Mouse (Mus musculus): ENCODE measurements at regions not wholly inside any gene's neighbourhood (a gene's known extent, or its start where the extent isn't known, plus 50 kb on each side); places are given as distances from the start of the nearest gene placed in this dataset.

DNA sequence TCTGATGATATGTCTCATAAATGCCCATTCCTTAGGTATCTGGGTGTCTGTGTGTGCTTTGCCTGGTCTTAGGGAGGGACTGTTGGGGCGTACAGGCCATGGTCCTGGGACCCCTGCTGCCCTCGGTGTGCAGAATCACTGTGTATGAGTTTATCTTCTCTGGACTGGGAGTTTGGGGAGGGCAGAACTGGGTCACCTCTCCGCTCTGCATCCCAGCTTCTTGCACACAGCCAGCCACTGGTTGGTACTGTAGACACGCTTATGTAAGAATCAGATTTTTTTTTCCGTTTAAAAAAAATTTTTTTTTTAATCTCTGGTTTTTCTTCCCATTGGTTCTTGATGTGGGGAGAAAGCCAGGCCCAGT, 140.8 kb upstream of the Ubr2 start:
- TF ChIP-seq CTCF (IDR thresholded peaks at IDR 0.05; ENCODE audit: control insufficient read depth, insufficient read depth, low read length) (no peak), POLR2A (IDR thresholded peaks at IDR 0.05; ENCODE audit: borderline replicate concordance, control insufficient read depth, low read depth, low read length) (no peak)
- Histone ChIP-seq H3K27ac (ENCODE audit: control insufficient read depth, insufficient read depth, low read depth, low read length, poor library complexity) (no peak overlapping the region), H3K4me3 (replicated peaks; ENCODE audit: control insufficient read depth, low read depth, low read length) (no peak overlapping the region), H3K4me1 (ENCODE audit: control insufficient read depth, insufficient read depth, low read length) (no peaks in the 10 kb centered on the region; the same call in 1 of the 2 replicates)
- 69% methylated on average over 5 of the region's 5 CpGs for WGBS

DNA sequence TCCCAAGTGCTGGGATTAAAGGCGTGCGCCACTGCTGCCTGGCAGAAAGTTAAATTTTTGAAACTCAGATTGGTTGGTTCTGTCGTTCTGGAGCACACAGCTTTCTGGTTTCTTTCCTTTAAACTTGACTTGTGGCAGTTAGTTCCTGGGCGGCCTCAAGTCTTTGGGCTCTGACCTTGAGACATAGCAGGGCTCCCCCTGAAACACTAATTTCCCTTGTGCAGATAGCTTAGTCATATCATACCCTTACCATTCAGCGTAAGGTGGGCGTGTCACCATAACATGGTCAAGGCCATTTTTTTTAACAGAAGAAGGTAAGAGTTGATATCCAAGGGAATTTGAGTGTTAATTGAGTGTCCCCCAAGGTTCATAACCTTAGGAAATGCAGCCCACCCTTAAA, 140.3 kb upstream of the Ubr2 start:
- Histone ChIP-seq H3K4me3 (replicated peaks; ENCODE audit: control insufficient read depth, low read depth, low read length) (no peak overlapping the region), H3K27ac (ENCODE audit: control insufficient read depth, insufficient read depth, low read depth, low read length, poor library complexity) (no peak overlapping the region), H3K4me1 (ENCODE audit: control insufficient read depth, insufficient read depth, low read length) (no peaks in the 10 kb centered on the region; the same call in 1 of the 2 replicates)
- 67% methylated on average over 6 of the region's 6 CpGs for WGBS
- TF ChIP-seq POLR2A (IDR thresholded peaks at IDR 0.05; ENCODE audit: borderline replicate concordance, control insufficient read depth, low read depth, low read length) (no peak), CTCF (IDR thresholded peaks at IDR 0.05; ENCODE audit: control insufficient read depth, insufficient read depth, low read length) (no peak)

DNA sequence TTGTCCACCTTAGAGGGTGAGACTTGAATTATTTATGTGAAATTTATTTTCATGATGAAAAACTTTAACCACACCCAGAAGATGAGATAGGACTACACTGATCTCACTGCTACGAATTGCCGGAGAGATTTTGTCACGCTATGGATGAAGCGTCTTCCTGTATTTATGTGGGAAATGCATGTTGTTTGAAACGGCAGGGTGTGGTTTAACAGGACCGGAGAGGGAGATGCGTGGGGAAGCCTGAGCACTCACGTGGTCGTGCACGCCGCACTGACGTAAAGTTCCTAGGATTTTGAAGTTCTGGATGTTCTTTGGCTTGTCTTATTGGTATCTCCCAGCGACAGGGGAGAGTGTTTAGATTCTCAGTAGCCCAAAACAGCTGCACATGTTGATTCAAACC, 139.3 kb upstream of the Ubr2 start:
- H3K4me1 ChIP-seq (ENCODE audit: control insufficient read depth, insufficient read depth, low read length): peaks cover 1% of the 10 kb centered on the region; the same call in 1 of the 2 replicates
- H3K4me3 ChIP-seq (replicated peaks; ENCODE audit: control insufficient read depth, low read depth, low read length): no peak overlapping the region
- no peak for TF ChIP-seq POLR2A (IDR thresholded peaks at IDR 0.05; ENCODE audit: borderline replicate concordance, control insufficient read depth, low read depth, low read length)
- no peak for TF ChIP-seq CTCF (IDR thresholded peaks at IDR 0.05; ENCODE audit: control insufficient read depth, insufficient read depth, low read length)
- no peak overlapping the region for H3K27ac ChIP-seq (ENCODE audit: control insufficient read depth, insufficient read depth, low read depth, low read length, poor library complexity)
- 87% methylated on average over 13 of the region's 13 CpGs for WGBS

DNA sequence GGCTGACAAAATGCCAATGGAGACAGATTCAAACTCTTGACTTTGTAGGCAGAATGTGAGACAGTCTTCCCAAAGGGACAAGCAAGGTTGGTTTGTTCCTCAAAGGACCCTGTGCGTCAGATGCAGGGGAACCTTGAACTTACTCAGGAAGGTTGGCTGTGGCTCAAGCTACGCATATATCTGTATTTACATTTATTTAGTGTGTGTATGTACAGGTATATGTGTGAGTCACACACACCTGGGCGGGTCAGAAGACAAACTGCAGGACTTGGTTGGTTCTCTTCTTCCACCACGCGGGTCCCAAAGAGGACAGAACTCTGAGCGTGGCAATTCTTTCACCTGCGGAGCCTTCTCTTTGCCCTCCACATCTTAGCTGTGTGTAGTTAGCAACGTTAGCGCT, 138.8 kb upstream of the Ubr2 start:
- Histone ChIP-seq H3K27ac (ENCODE audit: control insufficient read depth, insufficient read depth, low read depth, low read length, poor library complexity) (no peak overlapping the region), H3K4me1 (ENCODE audit: control insufficient read depth, insufficient read depth, low read length) (peaks cover 1% of the 10 kb centered on the region; the same call in 1 of the 2 replicates), H3K4me3 (replicated peaks; ENCODE audit: control insufficient read depth, low read depth, low read length) (no peak overlapping the region)
- 92% methylated on average over 9 of the region's 9 CpGs for WGBS
- no peak for TF ChIP-seq POLR2A (IDR thresholded peaks at IDR 0.05; ENCODE audit: borderline replicate concordance, control insufficient read depth, low read depth, low read length)
- no peak for TF ChIP-seq CTCF (IDR thresholded peaks at IDR 0.05; ENCODE audit: control insufficient read depth, insufficient read depth, low read length)

DNA sequence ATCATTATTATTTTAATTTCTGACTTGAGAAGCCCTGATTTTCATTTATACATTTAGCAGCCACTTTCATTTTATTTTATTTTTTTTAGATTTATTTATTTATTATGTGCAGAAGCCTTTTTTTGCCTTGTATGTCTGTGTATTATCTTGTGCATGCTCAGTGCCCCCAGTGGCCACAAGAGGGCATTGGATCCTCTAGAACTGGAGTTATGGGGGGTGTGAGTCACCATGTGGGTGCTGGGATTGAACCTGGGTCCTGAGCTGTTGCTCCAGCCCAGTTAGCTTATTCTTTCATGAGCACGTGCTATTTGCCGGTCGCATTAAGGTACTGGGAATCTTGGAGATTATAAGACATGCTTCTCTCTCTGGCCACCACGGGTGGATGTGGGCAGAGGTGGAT, 136.3 kb upstream of the Ubr2 start:
- TF ChIP-seq CTCF (IDR thresholded peaks at IDR 0.05; ENCODE audit: control insufficient read depth, insufficient read depth, low read length): peak; percentile 46; the same call in 1 of the 2 replicates
- TF ChIP-seq POLR2A (IDR thresholded peaks at IDR 0.05; ENCODE audit: borderline replicate concordance, control insufficient read depth, low read depth, low read length): no peak
- no peak overlapping the region for H3K4me3 ChIP-seq (replicated peaks; ENCODE audit: control insufficient read depth, low read depth, low read length)
- no peak overlapping the region for H3K27ac ChIP-seq (ENCODE audit: control insufficient read depth, insufficient read depth, low read depth, low read length, poor library complexity)
- peaks cover 1% of the 10 kb centered on the region; the same call in 1 of the 2 replicates for H3K4me1 ChIP-seq (ENCODE audit: control insufficient read depth, insufficient read depth, low read length)
- WGBS: 92% methylated on average over 4 of the region's 4 CpGs

DNA sequence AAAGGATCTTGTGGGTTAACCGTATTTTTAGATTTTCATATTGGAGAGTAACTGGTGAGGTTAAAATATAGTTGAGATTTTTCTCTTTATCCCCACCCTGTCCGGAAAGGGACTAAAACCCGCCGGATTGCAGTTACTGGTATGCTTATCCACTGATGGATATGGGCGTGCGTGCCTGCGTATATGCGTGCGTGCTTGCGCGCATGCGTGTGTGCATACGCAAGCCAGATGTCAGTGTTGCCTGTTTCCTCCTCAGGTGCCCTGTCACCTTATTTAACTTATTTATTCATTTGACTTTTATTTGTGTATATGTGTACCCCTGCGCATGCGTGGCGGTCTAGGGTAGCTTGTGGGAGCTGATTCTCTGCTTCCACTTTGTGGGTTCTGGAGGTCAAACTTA, 135.2 kb upstream of the Ubr2 start:
- 86% methylated on average over 16 of the region's 16 CpGs for WGBS
- peaks cover 1% of the 10 kb centered on the region; the same call in 1 of the 2 replicates for H3K4me1 ChIP-seq (ENCODE audit: control insufficient read depth, insufficient read depth, low read length)
- no peak for TF ChIP-seq POLR2A (IDR thresholded peaks at IDR 0.05; ENCODE audit: borderline replicate concordance, control insufficient read depth, low read depth, low read length)
- no peak for TF ChIP-seq CTCF (IDR thresholded peaks at IDR 0.05; ENCODE audit: control insufficient read depth, insufficient read depth, low read length)
- H3K4me3 ChIP-seq (replicated peaks; ENCODE audit: control insufficient read depth, low read depth, low read length): no peak overlapping the region
- no peak overlapping the region for H3K27ac ChIP-seq (ENCODE audit: control insufficient read depth, insufficient read depth, low read depth, low read length, poor library complexity)

DNA sequence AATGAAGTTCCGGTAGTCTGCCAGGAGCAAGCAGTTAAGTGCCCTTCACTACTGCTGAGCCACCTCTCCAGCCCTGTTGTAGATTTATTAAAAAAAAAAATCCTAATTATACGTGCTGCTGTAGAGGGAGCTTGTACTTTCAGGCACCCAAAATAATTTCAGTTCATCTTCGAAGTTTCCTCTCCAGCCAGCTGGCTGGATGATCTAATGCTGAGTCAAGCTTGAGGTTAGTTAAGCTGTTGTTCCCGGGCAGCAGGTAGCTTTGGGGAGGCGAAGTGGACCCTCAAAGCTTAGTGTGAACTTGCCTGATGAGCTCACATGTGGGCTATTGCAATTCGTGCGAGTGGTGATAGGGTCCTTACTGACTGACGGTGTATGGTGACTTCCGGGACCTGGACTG, 134.6 kb upstream of the Ubr2 start:
- H3K27ac ChIP-seq (ENCODE audit: control insufficient read depth, insufficient read depth, low read depth, low read length, poor library complexity): no peak overlapping the region
- peaks cover 1% of the 10 kb centered on the region for H3K4me1 ChIP-seq (ENCODE audit: control insufficient read depth, insufficient read depth, low read length)
- H3K4me3 ChIP-seq (replicated peaks; ENCODE audit: control insufficient read depth, low read depth, low read length): no peak overlapping the region
- 35% methylated on average over 9 of the region's 9 CpGs for WGBS
- TF ChIP-seq POLR2A (IDR thresholded peaks at IDR 0.05; ENCODE audit: borderline replicate concordance, control insufficient read depth, low read depth, low read length) (no peak), CTCF (IDR thresholded peaks at IDR 0.05; ENCODE audit: control insufficient read depth, insufficient read depth, low read length) (no peak)

DNA sequence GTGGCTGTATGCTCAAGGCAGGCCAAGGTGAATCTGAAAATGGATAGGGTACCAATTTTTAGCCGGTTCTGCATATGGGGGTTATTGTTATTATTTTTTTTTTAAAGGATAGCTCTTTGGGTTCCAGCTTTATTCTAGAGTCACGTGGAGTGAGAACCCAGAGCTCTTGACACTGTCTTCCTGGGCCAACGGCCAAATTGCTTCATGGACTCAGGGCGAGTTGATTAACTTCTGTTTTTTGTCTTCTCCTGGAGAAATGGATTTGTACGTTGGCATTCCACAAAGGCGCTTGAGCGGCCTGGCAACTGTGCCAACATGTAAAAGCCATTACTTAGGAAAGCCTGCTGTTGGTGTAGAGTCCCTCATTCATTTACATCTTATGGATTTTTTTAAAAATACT, 134.1 kb upstream of the Ubr2 start:
- peaks cover 1% of the 10 kb centered on the region for H3K4me1 ChIP-seq (ENCODE audit: control insufficient read depth, insufficient read depth, low read length)
- TF ChIP-seq POLR2A (IDR thresholded peaks at IDR 0.05; ENCODE audit: borderline replicate concordance, control insufficient read depth, low read depth, low read length) (no peak), CTCF (IDR thresholded peaks at IDR 0.05; ENCODE audit: control insufficient read depth, insufficient read depth, low read length) (no peak)
- H3K4me3 ChIP-seq (replicated peaks; ENCODE audit: control insufficient read depth, low read depth, low read length): no peak overlapping the region
- 31% methylated on average over 7 of the region's 7 CpGs for WGBS
- H3K27ac ChIP-seq (ENCODE audit: control insufficient read depth, insufficient read depth, low read depth, low read length, poor library complexity): no peak overlapping the region

DNA sequence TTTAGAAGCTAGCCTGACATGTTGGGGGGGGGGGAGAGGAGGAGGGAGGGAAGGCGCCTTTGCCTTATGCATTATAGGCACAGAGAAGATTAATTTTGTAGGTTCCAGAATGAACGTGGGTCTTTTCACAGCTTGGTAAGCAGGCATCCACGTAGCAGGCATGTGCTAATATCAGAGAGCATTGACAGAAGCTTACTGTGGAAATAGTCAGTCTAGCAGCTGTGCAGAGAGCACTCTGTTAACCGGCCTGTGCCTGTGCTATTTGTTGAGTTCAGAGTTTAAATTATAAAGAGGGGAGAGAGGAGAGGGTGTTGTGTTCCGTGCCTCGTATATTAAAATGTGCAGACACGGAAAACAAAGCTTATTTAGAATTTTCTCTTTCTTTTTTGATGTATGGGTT, 133.5 kb upstream of the Ubr2 start:
- H3K27ac ChIP-seq (ENCODE audit: control insufficient read depth, insufficient read depth, low read depth, low read length, poor library complexity): no peak overlapping the region
- WGBS: 61% methylated on average over 7 of the region's 7 CpGs
- peaks cover 1% of the 10 kb centered on the region for H3K4me1 ChIP-seq (ENCODE audit: control insufficient read depth, insufficient read depth, low read length)
- TF ChIP-seq POLR2A (IDR thresholded peaks at IDR 0.05; ENCODE audit: borderline replicate concordance, control insufficient read depth, low read depth, low read length) (no peak), CTCF (IDR thresholded peaks at IDR 0.05; ENCODE audit: control insufficient read depth, insufficient read depth, low read length) (no peak)
- H3K4me3 ChIP-seq (replicated peaks; ENCODE audit: control insufficient read depth, low read depth, low read length): no peak overlapping the region
